Mouse (Mus musculus) urinary bladder, postnatal 14 days (tissue): ENCODE results near the gene Tpsg1.

Experiments used
- DNase-seq: peaks from one replicate; pipeline ENCODE4 v3.0.0; 2021; ENCODE audit warnings: low spot score

Gene Tpsg1

DNA sequence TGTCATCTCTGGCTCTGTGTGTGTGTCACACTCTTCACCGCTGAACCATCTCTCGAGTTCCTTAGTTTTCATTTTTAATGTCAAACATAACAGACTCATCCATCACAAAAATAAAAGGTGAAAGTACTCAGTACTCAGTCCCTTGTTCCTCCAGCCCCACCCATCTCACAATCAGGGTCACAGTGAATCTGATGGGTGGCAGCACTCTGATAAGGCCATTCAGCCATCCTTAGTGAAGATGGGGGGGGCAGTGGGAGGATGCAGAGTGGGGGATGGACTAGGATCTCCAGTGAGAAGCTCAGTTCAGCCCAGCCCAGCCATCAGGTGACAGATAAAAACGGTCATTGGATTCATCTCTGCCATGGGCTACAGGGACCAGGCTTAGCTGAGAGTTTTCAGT, at the start of gene Tpsg1:
Gene Tpsg1, plus strand, starts transcription at position 301 of the 400 bp plus-strand sequence.
- no peak for DNase-seq

DNA sequence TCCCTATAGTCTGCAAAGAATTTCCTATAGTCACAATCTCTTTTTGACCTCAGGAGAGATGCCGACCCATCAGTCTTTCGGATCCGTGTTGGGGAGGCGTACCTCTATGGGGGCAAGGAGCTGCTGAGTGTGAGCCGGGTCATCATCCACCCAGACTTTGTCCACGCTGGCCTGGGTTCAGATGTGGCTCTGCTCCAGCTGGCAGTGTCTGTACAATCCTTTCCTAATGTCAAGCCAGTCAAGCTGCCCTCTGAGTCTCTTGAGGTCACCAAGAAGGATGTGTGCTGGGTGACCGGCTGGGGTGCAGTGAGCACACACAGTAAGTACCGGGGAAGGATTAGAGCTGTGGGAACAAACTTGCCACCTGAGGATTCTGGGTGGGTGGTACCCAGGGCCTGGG, 48.3 kb upstream of the Tpsg1 start:
- DNase-seq = no peak

DNA sequence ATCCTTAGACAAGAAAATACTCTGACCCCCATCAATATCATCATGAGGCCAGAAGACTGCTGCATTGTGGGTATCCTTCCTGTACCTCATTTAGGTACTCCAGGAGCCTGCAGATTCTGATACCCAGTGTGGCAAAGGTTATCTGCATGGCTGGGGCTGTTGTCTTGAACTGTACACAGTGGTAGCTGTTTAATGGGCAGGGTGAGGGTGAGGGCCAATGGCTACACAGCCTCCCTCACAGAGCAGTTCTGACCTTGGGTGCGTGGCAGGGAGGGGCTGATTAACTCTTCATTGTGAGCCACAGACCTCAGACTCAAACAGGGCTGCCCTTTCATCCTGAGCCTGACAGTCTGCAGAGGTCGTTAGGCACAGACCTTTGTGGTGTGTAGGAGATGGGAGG, 46.1 kb upstream of the Tpsg1 start:
- no peak for DNase-seq

GRCm38 (mm10) chr17:25332321-25332720, 36.8 kb upstream of the Tpsg1 start:
- no peak for DNase-seq

GRCm38 (mm10) chr17:25333943-25334342, 35.1 kb upstream of the Tpsg1 start:
- DNase-seq = peak; percentile 57

GRCm38 (mm10) chr17:25338218-25338617, 30.9 kb upstream of the Tpsg1 start:
- DNase-seq = no peak

GRCm38 (mm10) chr17:25340003-25340402, 29.1 kb upstream of the Tpsg1 start:
- no peak for DNase-seq

- DNase-seq = no peak
Observed at GRCm38 (mm10) chr17:25341490-25341889, 27.6 kb upstream of the Tpsg1 start.

DNA sequence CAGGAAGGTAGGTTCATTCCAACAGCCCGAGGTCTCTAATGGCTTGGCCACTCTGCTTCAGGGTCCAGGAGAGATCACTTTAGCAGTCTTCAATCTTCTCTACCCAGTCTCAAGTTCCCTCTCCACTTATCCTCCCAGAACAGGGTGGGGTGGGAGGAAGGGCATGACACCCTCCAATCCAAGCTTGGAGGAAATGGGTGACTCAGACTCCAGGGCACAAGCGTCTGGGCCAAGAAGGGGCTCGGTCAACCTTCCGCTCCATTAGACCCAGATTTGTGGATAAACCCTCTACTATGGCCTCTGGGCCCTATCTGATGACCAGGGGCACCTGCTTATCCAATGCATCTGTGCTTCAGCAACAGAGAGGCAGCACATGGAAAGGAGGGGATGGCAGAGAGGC, 23.6 kb upstream of the Tpsg1 start, which contains the start of gene Tpsab1:
Gene Tpsab1, minus strand, starts transcription at position 101 of the 400 bp plus-strand sequence.
- no peak for DNase-seq

- DNase-seq = no peak
Observed at GRCm38 (mm10) chr17:25361291-25361690, 7.8 kb upstream of the Tpsg1 start.

- peak; percentile 50 for DNase-seq
Observed at GRCm38 (mm10) chr17:25363726-25364125, 5.3 kb upstream of the Tpsg1 start.

GRCm38 (mm10) chr17:25366005-25366404, 3.1 kb upstream of the Tpsg1 start, which contains the start of gene Tpsb2:
Gene Tpsb2 (plus strand): TSS chr17:25366305.
- no peak for DNase-seq

GRCm38 (mm10) chr17:25372491-25372890, 3.4 kb downstream of the Tpsg1 start:
- no peak for DNase-seq

GRCm38 (mm10) chr17:25374011-25374410, 4.9 kb downstream of the Tpsg1 start:
- no peak for DNase-seq

- no peak for DNase-seq
Observed at GRCm38 (mm10) chr17:25394526-25394925, 25.5 kb downstream of the Tpsg1 start.

- peak; percentile 79 for DNase-seq
Observed at GRCm38 (mm10) chr17:25397804-25398519, 28.9 kb downstream of the Tpsg1 start.

DNA sequence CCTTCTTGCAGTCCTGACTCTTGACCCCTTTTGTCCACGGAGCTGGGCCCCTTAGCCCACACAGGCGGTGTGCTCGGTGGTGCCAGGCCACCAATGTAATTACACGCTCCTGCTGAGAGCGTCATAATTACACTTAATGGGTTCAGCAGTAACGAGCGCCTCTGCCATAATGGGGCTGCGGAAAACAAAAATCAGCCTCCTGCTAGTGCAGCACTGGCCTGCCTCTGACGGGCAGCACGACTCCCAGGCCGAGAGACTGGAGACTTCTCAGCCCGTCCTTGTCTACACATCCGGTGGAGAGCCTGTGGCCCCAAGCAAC, 29.4 kb downstream of the Tpsg1 start:
- no peak for DNase-seq

- DNase-seq = peak; percentile 42
Observed at GRCm38 (mm10) chr17:25400443-25400842, 31.4 kb downstream of the Tpsg1 start.

- DNase-seq = no peak
Observed at GRCm38 (mm10) chr17:25401491-25401890, 32.4 kb downstream of the Tpsg1 start.

GRCm38 (mm10) chr17:25402224-25402623, 33.2 kb downstream of the Tpsg1 start:
- DNase-seq = no peak

DNA sequence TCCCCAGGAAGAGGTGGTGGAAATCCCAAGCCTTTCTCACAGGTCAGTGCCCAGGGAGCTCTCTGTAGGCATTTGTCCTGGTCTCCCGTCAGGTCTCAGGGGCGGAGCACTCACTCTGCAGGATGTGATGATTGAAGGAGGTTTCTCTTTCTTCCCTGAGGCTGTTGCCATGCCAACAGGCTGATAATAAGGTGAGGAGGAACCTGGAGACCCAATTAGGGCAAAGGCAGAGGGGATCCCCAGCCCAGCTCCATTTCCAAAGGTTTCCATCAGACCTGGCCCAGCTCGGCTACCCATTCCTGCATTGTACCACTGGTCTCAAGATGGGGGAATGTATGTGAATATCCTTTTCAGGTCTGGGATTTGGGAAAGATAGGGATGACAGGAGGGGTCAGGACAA, 35.1 kb downstream of the Tpsg1 start:
- DNase-seq = no peak

- DNase-seq = no peak
Observed at GRCm38 (mm10) chr17:25405224-25405895, 36.3 kb downstream of the Tpsg1 start.

- DNase-seq = no peak
Observed at GRCm38 (mm10) chr17:25406011-25406441, 37.0 kb downstream of the Tpsg1 start.

DNA sequence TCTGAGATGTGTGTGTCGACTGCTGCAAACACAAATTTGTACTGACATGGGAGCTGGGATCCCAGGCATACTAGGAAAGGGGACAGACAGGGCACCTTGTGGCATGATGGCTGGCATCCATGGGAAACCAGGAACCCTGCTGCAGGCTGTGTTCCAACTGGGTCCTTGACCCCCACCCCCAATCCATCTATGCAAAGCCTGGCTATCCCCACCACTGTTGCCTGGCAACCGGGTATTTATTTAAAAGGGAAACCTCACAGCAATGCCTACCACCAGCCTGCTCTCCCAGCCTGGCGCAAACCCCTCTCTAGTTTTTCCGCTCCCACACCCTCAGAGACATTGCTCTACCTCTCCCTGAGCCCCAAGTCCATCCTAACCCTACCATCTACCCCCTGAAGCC, 38.3 kb downstream of the Tpsg1 start:
- no peak for DNase-seq
